Mouse (Mus musculus): Measurements from ENCODE around the gene Prdm11. TPM values are rescaled to one million over a fixed set of nuclear protein-coding genes. Genes with fewer than 3 reads are reported as not detected.

Gene Prdm11
- total and polyA plus RNA-seq, 3 experiments = 33.8 to 122 (median 87.1) TPM

GRCm38 (mm10) chr2:93011933-93012332, 34.0 kb downstream of the Prdm11 start:
- Histone ChIP-seq H3K4me1 (ENCODE audit: insufficient read depth, low read depth, low read length) (peaks cover 89% of the 10 kb centered on the region), H3K4me3 (ENCODE audit: low read depth, low read length) (peak overlapping the region; percentile 84; the same call in 1 of the 2 replicates), H3K36me3 (replicated peaks) (peaks cover 64% of the 10 kb centered on the region), H3K27me3 (ENCODE audit: insufficient read depth, low read length) (no peaks in the 10 kb centered on the region), H3K9me3 (replicated peaks) (no peaks in the 10 kb centered on the region)
- DNase-seq (ENCODE audit: low spot score) (no peak), ATAC-seq (ENCODE audit: extremely low read depth, insufficient number of reproducible peaks, low FRiP score, poor library complexity, severe bottlenecking) (no peak)
- TF ChIP-seq GATA2 (IDR thresholded peaks at IDR 0.05; ENCODE audit: borderline replicate concordance, low read depth, low read length) = no peak
- TF ChIP-seq POLR2AphosphoS5 (IDR thresholded peaks at IDR 0.05; ENCODE audit: insufficient replicate concordance, low read depth, low read length) = no peak
- no peak for TF ChIP-seq TAL1 (conservative IDR thresholded peaks at IDR 0.05; ENCODE audit: low read depth, low read length)

GRCm38 (mm10) chr2:93011465-93011864, 34.5 kb downstream of the Prdm11 start:
- Histone ChIP-seq H3K9me3 (replicated peaks) (no peaks in the 10 kb centered on the region), H3K4me1 (ENCODE audit: insufficient read depth, low read depth, low read length) (peaks cover 91% of the 10 kb centered on the region), H3K27me3 (ENCODE audit: insufficient read depth, low read length) (no peaks in the 10 kb centered on the region), H3K4me3 (ENCODE audit: low read depth, low read length) (peak overlapping the region; percentile 84; the same call in 1 of the 2 replicates), H3K36me3 (replicated peaks) (peaks cover 63% of the 10 kb centered on the region)
- DNase-seq (ENCODE audit: low spot score) (no peak), ATAC-seq (ENCODE audit: extremely low read depth, insufficient number of reproducible peaks, low FRiP score, poor library complexity, severe bottlenecking) (no peak)
- no peak for TF ChIP-seq GATA1 (IDR thresholded peaks at IDR 0.05; ENCODE audit: borderline replicate concordance, low read length)
- TF ChIP-seq GATA2 (IDR thresholded peaks at IDR 0.05; ENCODE audit: borderline replicate concordance, low read depth, low read length) = no peak
- TF ChIP-seq CTCF (IDR thresholded peaks at IDR 0.05; ENCODE audit: low read depth, low read length) = no peak
- TF ChIP-seq POLR2AphosphoS5 (IDR thresholded peaks at IDR 0.05; ENCODE audit: insufficient replicate concordance, low read depth, low read length) = no peak
- no peak for TF ChIP-seq TAL1 (conservative IDR thresholded peaks at IDR 0.05; ENCODE audit: low read depth, low read length)

- Histone ChIP-seq H3K27me3 (ENCODE audit: insufficient read depth, low read length) (no peaks in the 10 kb centered on the region), H3K4me1 (ENCODE audit: insufficient read depth, low read depth, low read length) (peaks cover 85% of the 10 kb centered on the region), H3K9me3 (replicated peaks) (no peaks in the 10 kb centered on the region), H3K4me3 (ENCODE audit: low read depth, low read length) (peak overlapping the region; percentile 55; the same call in 1 of the 2 replicates), H3K36me3 (replicated peaks) (peaks cover 89% of the 10 kb centered on the region)
- no peak for TF ChIP-seq GATA2 (IDR thresholded peaks at IDR 0.05; ENCODE audit: borderline replicate concordance, low read depth, low read length)
- TF ChIP-seq TAL1 (conservative IDR thresholded peaks at IDR 0.05; ENCODE audit: low read depth, low read length) = peak; percentile 71
- peak; percentile 56 for DNase-seq (ENCODE audit: low spot score)
- ATAC-seq (ENCODE audit: extremely low read depth, insufficient number of reproducible peaks, low FRiP score, poor library complexity, severe bottlenecking) = peak; percentile 74
Measured at GRCm38 (mm10) chr2:93007967-93008685, 37.8 kb downstream of the Prdm11 start.

- Histone ChIP-seq H3K9me3 (replicated peaks) (no peaks in the 10 kb centered on the region), H3K4me3 (ENCODE audit: low read depth, low read length) (no peak overlapping the region), H3K36me3 (replicated peaks) (peaks cover 92% of the 10 kb centered on the region), H3K4me1 (ENCODE audit: insufficient read depth, low read depth, low read length) (peaks cover 78% of the 10 kb centered on the region), H3K27me3 (ENCODE audit: insufficient read depth, low read length) (no peaks in the 10 kb centered on the region)
- no peak for TF ChIP-seq CTCF (IDR thresholded peaks at IDR 0.05; ENCODE audit: low read depth, low read length)
- no peak for TF ChIP-seq TAL1 (conservative IDR thresholded peaks at IDR 0.05; ENCODE audit: low read depth, low read length)
- TF ChIP-seq GATA1 (IDR thresholded peaks at IDR 0.05; ENCODE audit: borderline replicate concordance, low read length) = no peak
- TF ChIP-seq POLR2AphosphoS5 (IDR thresholded peaks at IDR 0.05; ENCODE audit: insufficient replicate concordance, low read depth, low read length) = no peak
- no peak for TF ChIP-seq GATA2 (IDR thresholded peaks at IDR 0.05; ENCODE audit: borderline replicate concordance, low read depth, low read length)
- DNase-seq (ENCODE audit: low spot score) (no peak), ATAC-seq (ENCODE audit: extremely low read depth, insufficient number of reproducible peaks, low FRiP score, poor library complexity, severe bottlenecking) (no peak)
Measured at GRCm38 (mm10) chr2:93005028-93005427, 40.9 kb downstream of the Prdm11 start.

- H3K36me3 ChIP-seq (replicated peaks) = peaks cover 98% of the 10 kb centered on the region
- no peak for ATAC-seq (ENCODE audit: extremely low read depth, insufficient number of reproducible peaks, low FRiP score, poor library complexity, severe bottlenecking)
- H3K4me1 ChIP-seq (ENCODE audit: insufficient read depth, low read depth, low read length) = peaks cover 89% of the 10 kb centered on the region
- H3K9me3 ChIP-seq (replicated peaks) = no peaks in the 10 kb centered on the region
- TF ChIP-seq GATA2 (IDR thresholded peaks at IDR 0.05; ENCODE audit: borderline replicate concordance, low read depth, low read length) (no peak), TAL1 (conservative IDR thresholded peaks at IDR 0.05; ENCODE audit: low read depth, low read length) (no peak), CTCF (IDR thresholded peaks at IDR 0.05; ENCODE audit: low read depth, low read length) (no peak)
- no peak for DNase-seq (ENCODE audit: low spot score)
- no peak overlapping the region for H3K4me3 ChIP-seq (ENCODE audit: low read depth, low read length)
- no peaks in the 10 kb centered on the region for H3K27me3 ChIP-seq (ENCODE audit: insufficient read depth, low read length)
Measured at GRCm38 (mm10) chr2:92991976-92992375, 54.0 kb downstream of the Prdm11 start.

- ATAC-seq (ENCODE audit: extremely low read depth, insufficient number of reproducible peaks, low FRiP score, poor library complexity, severe bottlenecking) = peak; percentile 35; the same call in 1 of the 2 replicates
Measured at GRCm38 (mm10) chr2:92989593-92989992, 56.4 kb downstream of the Prdm11 start.

More at GRCm38 (mm10) chr2:92989593-92989992, 56.4 kb downstream of the Prdm11 start:
- no peaks in the 10 kb centered on the region for H3K27me3 ChIP-seq (ENCODE audit: insufficient read depth, low read length)
- DNase-seq (ENCODE audit: low spot score) = peak; percentile 57
- peak; percentile 57 for TF ChIP-seq TAL1 (conservative IDR thresholded peaks at IDR 0.05; ENCODE audit: low read depth, low read length)
- TF ChIP-seq GATA2 (IDR thresholded peaks at IDR 0.05; ENCODE audit: borderline replicate concordance, low read depth, low read length) = no peak
- H3K9me3 ChIP-seq (replicated peaks) = no peaks in the 10 kb centered on the region
- peak overlapping the region; percentile 69 for H3K4me3 ChIP-seq (ENCODE audit: low read depth, low read length)
- peaks cover 99% of the 10 kb centered on the region for H3K36me3 ChIP-seq (replicated peaks)
- peaks cover 90% of the 10 kb centered on the region for H3K4me1 ChIP-seq (ENCODE audit: insufficient read depth, low read depth, low read length)

Data from G1E (cell line).